Mouse (Mus musculus): ENCODE data around the gene 1700086D15Rik. TPM values are rescaled to one million over a fixed set of nuclear protein-coding genes. Genes with fewer than 3 reads are reported as not detected.

1700086D15Rik gene
- polyA plus RNA-seq (2012; rRNA removed), result 0.09 and 0.11 TPM in 2 replicates

GRCm38 (mm10) chr11:65159791-65160190 is at the start of gene 1700086D15Rik:
Gene 1700086D15Rik (minus strand): TSS chr11:65159891.
- Histone ChIP-seq H3K4me1 (ENCODE audit: control insufficient read depth, insufficient read depth, low read length) (no peaks in the 10 kb centered on the region), H3K27me3 (replicated peaks; ENCODE audit: control insufficient read depth, insufficient read depth, low read length) (no peaks in the 10 kb centered on the region), H3K36me3 (ENCODE audit: control insufficient read depth, insufficient read depth, low read length) (no peaks in the 10 kb centered on the region), H3K4me3 (ENCODE audit: insufficient read depth, low read depth, low read length) (no peak within 1 kb of the TSS), H3K27ac (ENCODE audit: insufficient read depth, low read depth, low read length) (no peak within 1 kb of the TSS)
- no peak for DNase-seq
- TF ChIP-seq CTCF (conservative IDR thresholded peaks at IDR 0.05; ENCODE audit: insufficient read depth, insufficient read length, low read depth, low read length), result no peak
- WGBS, result 94% methylated on average over 5 of the region's 5 CpGs

DNA sequence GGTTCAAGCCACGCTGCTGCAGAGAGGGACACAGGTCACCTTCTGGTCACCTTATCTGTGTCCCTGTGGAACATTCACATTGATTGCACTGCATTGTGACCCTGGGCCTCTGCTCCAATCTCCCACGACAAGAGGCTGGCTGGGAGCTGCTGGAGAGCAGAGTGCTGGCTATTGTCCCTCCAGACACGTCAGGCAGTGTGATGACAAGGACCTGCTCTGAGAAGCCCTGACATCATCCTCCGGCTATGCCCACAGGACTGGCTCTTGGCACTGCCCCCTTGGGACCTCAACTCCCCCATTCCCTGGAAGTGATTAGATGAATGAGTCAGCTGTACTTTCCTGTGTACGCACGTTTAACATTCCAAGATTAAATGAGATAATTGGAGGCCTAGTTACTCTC is 49.8 kb upstream of the 1700086D15Rik start:
- Histone ChIP-seq H3K27me3 (replicated peaks; ENCODE audit: control insufficient read depth, insufficient read depth, low read length) (no peaks in the 10 kb centered on the region), H3K27ac (ENCODE audit: insufficient read depth, low read depth, low read length) (no peak overlapping the region), H3K4me1 (ENCODE audit: control insufficient read depth, insufficient read depth, low read length) (no peaks in the 10 kb centered on the region), H3K36me3 (ENCODE audit: control insufficient read depth, insufficient read depth, low read length) (no peaks in the 10 kb centered on the region), H3K4me3 (ENCODE audit: insufficient read depth, low read depth, low read length) (no peak overlapping the region)
- 61% methylated on average over 6 of the region's 6 CpGs for WGBS
- no peak for DNase-seq
- TF ChIP-seq CTCF (conservative IDR thresholded peaks at IDR 0.05; ENCODE audit: insufficient read depth, insufficient read length, low read depth, low read length) (no peak), POLR2A (IDR thresholded peaks at IDR 0.05; ENCODE audit: low read depth, low read length) (no peak)

- Histone ChIP-seq H3K27me3 (replicated peaks; ENCODE audit: control insufficient read depth, insufficient read depth, low read length) (no peaks in the 10 kb centered on the region), H3K4me1 (ENCODE audit: control insufficient read depth, insufficient read depth, low read length) (no peaks in the 10 kb centered on the region), H3K4me3 (ENCODE audit: insufficient read depth, low read depth, low read length) (no peak overlapping the region), H3K36me3 (ENCODE audit: control insufficient read depth, insufficient read depth, low read length) (no peaks in the 10 kb centered on the region), H3K27ac (ENCODE audit: insufficient read depth, low read depth, low read length) (no peak overlapping the region)
- DNase-seq, result no peak
- no peak for TF ChIP-seq POLR2A (IDR thresholded peaks at IDR 0.05; ENCODE audit: low read depth, low read length)
- TF ChIP-seq CTCF (conservative IDR thresholded peaks at IDR 0.05; ENCODE audit: insufficient read depth, insufficient read length, low read depth, low read length), result no peak
- whole genome bisulfite sequencing, result 64% methylated on average over 5 of the region's 5 CpGs
These were observed 45.6 kb upstream of the 1700086D15Rik start for GRCm38 (mm10) chr11:65205306-65205705.

DNA sequence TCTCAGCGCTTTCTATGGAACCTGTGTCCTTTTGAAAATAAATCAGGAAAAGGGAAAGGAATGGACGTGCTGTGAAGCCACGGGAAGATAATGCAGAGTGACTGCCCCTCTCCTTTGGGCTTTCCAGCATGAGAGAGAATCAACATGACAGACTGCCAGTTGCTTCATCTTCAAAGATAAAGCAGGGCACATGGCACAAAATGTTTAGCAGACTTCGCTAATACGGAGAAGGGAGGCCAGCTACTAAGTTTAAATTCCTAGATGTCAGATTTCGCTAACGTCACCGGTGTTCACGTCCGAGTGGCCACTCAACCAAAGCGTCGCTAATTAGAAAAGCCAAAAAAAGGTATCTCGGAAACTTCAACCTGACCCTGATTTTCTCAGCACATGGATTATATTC is 45.0 kb upstream of the 1700086D15Rik start:
- 32% methylated on average over 13 of the region's 13 CpGs for WGBS
- H3K36me3 ChIP-seq (ENCODE audit: control insufficient read depth, insufficient read depth, low read length), result no peaks in the 10 kb centered on the region
- DNase-seq, result no peak
- H3K27me3 ChIP-seq (replicated peaks; ENCODE audit: control insufficient read depth, insufficient read depth, low read length), result no peaks in the 10 kb centered on the region
- no peak overlapping the region for H3K4me3 ChIP-seq (ENCODE audit: insufficient read depth, low read depth, low read length)
- no peaks in the 10 kb centered on the region for H3K4me1 ChIP-seq (ENCODE audit: control insufficient read depth, insufficient read depth, low read length)
- H3K27ac ChIP-seq (ENCODE audit: insufficient read depth, low read depth, low read length), result no peak overlapping the region
- TF ChIP-seq CTCF (conservative IDR thresholded peaks at IDR 0.05; ENCODE audit: insufficient read depth, insufficient read length, low read depth, low read length) (no peak), POLR2A (IDR thresholded peaks at IDR 0.05; ENCODE audit: low read depth, low read length) (no peak)

- no peaks in the 10 kb centered on the region for H3K4me1 ChIP-seq (ENCODE audit: control insufficient read depth, insufficient read depth, low read length)
- no peaks in the 10 kb centered on the region for H3K27me3 ChIP-seq (replicated peaks; ENCODE audit: control insufficient read depth, insufficient read depth, low read length)
- no peak overlapping the region for H3K27ac ChIP-seq (ENCODE audit: insufficient read depth, low read depth, low read length)
- WGBS, result 69% methylated on average over 1 of the region's 1 CpGs
- DNase-seq, result no peak
- TF ChIP-seq CTCF (conservative IDR thresholded peaks at IDR 0.05; ENCODE audit: insufficient read depth, insufficient read length, low read depth, low read length), result no peak
- TF ChIP-seq POLR2A (IDR thresholded peaks at IDR 0.05; ENCODE audit: low read depth, low read length), result no peak
- no peak overlapping the region for H3K4me3 ChIP-seq (ENCODE audit: insufficient read depth, low read depth, low read length)
- H3K36me3 ChIP-seq (ENCODE audit: control insufficient read depth, insufficient read depth, low read length), result no peaks in the 10 kb centered on the region
These were observed 43.3 kb upstream of the 1700086D15Rik start for GRCm38 (mm10) chr11:65203020-65203419.

DNA sequence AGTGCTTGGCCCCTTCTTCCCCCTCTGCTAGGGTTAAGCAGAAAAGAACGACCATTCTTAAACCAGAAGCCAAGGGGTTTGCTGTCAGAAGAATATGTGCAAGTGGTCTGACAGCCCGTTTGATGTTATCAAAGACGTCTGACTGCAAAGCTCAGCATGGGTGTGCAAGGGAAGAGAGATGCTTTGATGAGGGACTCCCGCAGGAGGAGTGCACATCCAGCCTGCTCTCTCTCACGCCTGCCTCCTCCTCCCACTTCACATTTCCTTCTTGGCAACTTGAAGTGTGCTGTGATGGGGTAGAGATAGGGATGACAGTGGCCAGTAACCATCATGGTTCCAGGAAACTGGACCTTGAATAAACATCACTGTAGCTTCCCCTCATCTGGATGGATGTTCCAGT is 42.5 kb upstream of the 1700086D15Rik start:
- WGBS, result 51% methylated on average over 5 of the region's 5 CpGs
- H3K27ac ChIP-seq (ENCODE audit: insufficient read depth, low read depth, low read length), result no peak overlapping the region
- H3K4me1 ChIP-seq (ENCODE audit: control insufficient read depth, insufficient read depth, low read length), result no peaks in the 10 kb centered on the region
- no peak overlapping the region for H3K4me3 ChIP-seq (ENCODE audit: insufficient read depth, low read depth, low read length)
- H3K27me3 ChIP-seq (replicated peaks; ENCODE audit: control insufficient read depth, insufficient read depth, low read length), result no peaks in the 10 kb centered on the region
- H3K36me3 ChIP-seq (ENCODE audit: control insufficient read depth, insufficient read depth, low read length), result no peaks in the 10 kb centered on the region
- TF ChIP-seq CTCF (conservative IDR thresholded peaks at IDR 0.05; ENCODE audit: insufficient read depth, insufficient read length, low read depth, low read length) (no peak), POLR2A (IDR thresholded peaks at IDR 0.05; ENCODE audit: low read depth, low read length) (no peak)
- no peak for DNase-seq

DNA sequence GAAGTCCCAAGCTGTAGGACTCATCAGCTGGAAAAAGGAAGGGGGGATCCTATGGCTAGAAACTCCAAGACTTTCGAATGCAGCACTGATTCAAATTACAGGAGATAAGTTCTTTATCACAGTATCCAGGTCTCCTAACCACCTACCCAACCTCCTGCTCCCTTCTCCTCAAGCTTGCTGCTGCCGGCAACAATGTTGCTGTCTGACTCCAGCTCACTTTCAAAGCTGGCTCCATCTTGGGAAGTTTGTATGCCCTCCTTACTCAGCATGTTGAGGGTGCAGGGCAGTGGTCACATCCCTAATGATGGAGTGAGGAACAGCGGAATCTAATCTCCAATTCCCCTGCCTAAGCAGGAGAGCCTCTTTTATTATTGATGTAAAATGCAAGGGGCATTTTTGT is 38.3 kb upstream of the 1700086D15Rik start:
- H3K27me3 ChIP-seq (replicated peaks; ENCODE audit: control insufficient read depth, insufficient read depth, low read length), result no peaks in the 10 kb centered on the region
- H3K27ac ChIP-seq (ENCODE audit: insufficient read depth, low read depth, low read length), result no peak overlapping the region
- H3K4me1 ChIP-seq (ENCODE audit: control insufficient read depth, insufficient read depth, low read length), result no peaks in the 10 kb centered on the region
- DNase-seq, result no peak
- no peak for TF ChIP-seq POLR2A (IDR thresholded peaks at IDR 0.05; ENCODE audit: low read depth, low read length)
- TF ChIP-seq CTCF (conservative IDR thresholded peaks at IDR 0.05; ENCODE audit: insufficient read depth, insufficient read length, low read depth, low read length), result no peak
- H3K4me3 ChIP-seq (ENCODE audit: insufficient read depth, low read depth, low read length), result no peak overlapping the region
- H3K36me3 ChIP-seq (ENCODE audit: control insufficient read depth, insufficient read depth, low read length), result no peaks in the 10 kb centered on the region
- WGBS, result 79% methylated on average over 3 of the region's 3 CpGs

GRCm38 (mm10) chr11:65197280-65197679 is 37.6 kb upstream of the 1700086D15Rik start:
- H3K27me3 ChIP-seq (replicated peaks; ENCODE audit: control insufficient read depth, insufficient read depth, low read length), result no peaks in the 10 kb centered on the region
- H3K36me3 ChIP-seq (ENCODE audit: control insufficient read depth, insufficient read depth, low read length), result no peaks in the 10 kb centered on the region
- peak; percentile 72 for DNase-seq
- H3K27ac ChIP-seq (ENCODE audit: insufficient read depth, low read depth, low read length), result no peak overlapping the region
- 8% methylated on average over 3 of the region's 3 CpGs for WGBS
- H3K4me1 ChIP-seq (ENCODE audit: control insufficient read depth, insufficient read depth, low read length), result no peaks in the 10 kb centered on the region
- TF ChIP-seq CTCF (conservative IDR thresholded peaks at IDR 0.05; ENCODE audit: insufficient read depth, insufficient read length, low read depth, low read length), result peak; percentile 78
- no peak for TF ChIP-seq POLR2A (IDR thresholded peaks at IDR 0.05; ENCODE audit: low read depth, low read length)
- H3K4me3 ChIP-seq (ENCODE audit: insufficient read depth, low read depth, low read length), result no peak overlapping the region

Measured in kidney, adult 2 months (tissue).